Mouse (Mus musculus) erythroblast, embryonic 14.5 days (primary cell): ENCODE measurements around the gene Eef1b2.
"Not testable (repeated sequence)": the region's sequence is repeated elsewhere in the genome, so short reads cannot be mapped to it uniquely, and the experiment has no call there.

ENCODE experiments used
- GATA1 ChIP-seq: IDR thresholded peaks from 2 replicates; pipeline ENCODE4 v1.6.1; 2012; ENCODE audit warnings: low read length, inconsistent platforms, mixed read lengths
- TAL1 ChIP-seq: IDR thresholded peaks from 3 replicates; pipeline ENCODE4 v1.6.1; 2012; ENCODE audit warnings: low read length, inconsistent platforms, mixed read lengths

- not testable (repeated sequence) for TF ChIP-seq TAL1, GATA1
Measured at GRCm38 (mm10) chr1:63138586-63138985, 38.0 kb upstream of the Eef1b2 start.
